Mouse (Mus musculus) heart, embryonic 14.5 days (tissue): ENCODE measurements around the gene Spata32. TPM values are rescaled to one million over a fixed set of nuclear protein-coding genes. Genes with fewer than 3 reads are reported as not detected.

Source experiments
- ATAC-seq: fragments of 200-750 bp; cut with Nextera tagmentation; 2 replicates; pipeline ENCODE4 v1.8.0; 2017; ENCODE audit warnings: low read depth, moderate TSS enrichment; ENCODE audit not compliant: insufficient number of reproducible peaks, insufficient read depth, low FRiP score
- H3K27ac ChIP-seq, 2 experiments: fragments of 200-500 bp in 1 of 2; fragments of 300-500 bp in 1 of 2; sonication (generic) in 1 of 2; replicated peaks in 1 of 2; 2 replicates each; pipeline ENCODE4 v1.5.1; 2012 to 2014; ENCODE audit warnings: low read depth in 2 of 2, low read length in 2 of 2, control low read depth in 1 of 2, mild to moderate bottlenecking in 1 of 2, mixed read lengths in 1 of 2; ENCODE audit not compliant: control insufficient read depth in 1 of 2, insufficient read depth in 1 of 2
- H3K27me3 ChIP-seq: fragments of 300-500 bp; sonication (generic); 2 replicates; pipeline ENCODE4 v1.6.1; 2014; ENCODE audit warnings: mild to moderate bottlenecking, low read length, control low read depth; ENCODE audit not compliant: control insufficient read depth, insufficient read depth
- H3K36me3 ChIP-seq: fragments of 300-500 bp; sonication (generic); 2 replicates; pipeline ENCODE4 v1.6.1; 2014; ENCODE audit warnings: mild to moderate bottlenecking, control low read depth, low read length, mixed read lengths; ENCODE audit not compliant: control insufficient read depth, insufficient read depth
- H3K4me1 ChIP-seq, 2 experiments: fragments of 200-500 bp in 1 of 2; fragments of 300-500 bp in 1 of 2; sonication (generic) in 1 of 2; 2 replicates each; pipeline ENCODE4 v1.6.1; 2012 to 2014; ENCODE audit warnings: low read length in 2 of 2, control low read depth in 1 of 2, mixed read lengths in 1 of 2; ENCODE audit not compliant: control insufficient read depth in 2 of 2, insufficient read depth in 2 of 2
- H3K4me2 ChIP-seq: fragments of 300-500 bp; sonication (generic); 2 replicates; pipeline ENCODE4 v1.6.1; 2014; ENCODE audit warnings: mild to moderate bottlenecking, low read length
- H3K4me3 ChIP-seq, 2 experiments: fragments of 200-500 bp in 1 of 2; fragments of 300-500 bp in 1 of 2; sonication (generic) in 1 of 2; 2 replicates each; pipeline ENCODE4 v1.5.1; 2012 to 2014; ENCODE audit warnings: low read length in 2 of 2, mild to moderate bottlenecking in 2 of 2, control low read depth in 1 of 2, low read depth in 1 of 2, moderate library complexity in 1 of 2; ENCODE audit not compliant: control insufficient read depth in 1 of 2, insufficient read depth in 1 of 2
- H3K9ac ChIP-seq: fragments of 300-500 bp; sonication (generic); 2 replicates; pipeline ENCODE4 v1.6.1; 2014; ENCODE audit warnings: mild to moderate bottlenecking, low read length
- H3K9me3 ChIP-seq: fragments of 300-500 bp; sonication (generic); 2 replicates; pipeline ENCODE4 v1.6.1; 2016; ENCODE audit warnings: low read length, control low read depth; ENCODE audit not compliant: control insufficient read depth
- WGBS: fragments of 180-500 bp; shearing (Covaris S2); extraction: QIAGEN DNeasy Blood & Tissue Kit; methylation state at CpG from one replicate; pipeline ENCODE4 v1.1.7; 2014; 5-methylcytosine and 5-hydroxymethylcytosine counted together
- polyA plus RNA-seq: library from polyadenylated mRNA; unstranded; fragments of >200 nt; fragmentation: Nextera tagmentation; extraction: Ambion mirVana; gene quantifications from 2 replicates; pipeline ENCODE4 v1.2.1, GENCODE M21; 2014

The Spata32 gene
- polyA plus RNA-seq, 1 experiment from 2014 or later: not detected

DNA sequence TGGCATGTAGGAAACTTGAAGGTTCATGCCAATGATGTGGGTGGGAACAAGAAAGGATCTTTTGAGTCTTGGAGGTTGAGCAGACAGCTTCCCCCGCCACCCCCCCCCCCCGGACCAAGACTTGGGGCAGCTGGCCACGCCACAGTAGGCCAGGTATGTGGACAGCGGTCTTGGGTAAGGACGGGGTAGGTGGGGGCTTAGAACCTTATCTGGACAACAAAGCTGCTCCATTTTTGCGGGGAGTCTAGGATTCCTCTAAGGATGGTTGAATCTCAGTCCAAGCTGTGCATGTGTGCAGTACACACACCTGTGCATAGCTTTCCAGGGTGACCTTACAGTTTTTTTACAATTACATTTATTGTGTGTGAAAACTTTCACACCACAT is 277 bp upstream of the Spata32 start:
- peak overlapping the region; percentile 79 for H3K4me2 ChIP-seq
- peaks cover 28% of the 10 kb centered on the region for H3K36me3 ChIP-seq
- WGBS: 28% methylated on average over 6 of the region's 6 CpGs
- ATAC-seq: no peak
- no peaks in the 10 kb centered on the region for H3K9me3 ChIP-seq
- H3K4me3 ChIP-seq: peak overlapping the region; percentile 48 to 65
- peak overlapping the region; percentile 55 for H3K9ac ChIP-seq
- H3K27ac ChIP-seq: no peak overlapping the region
- peaks cover 0 to 8% of the 10 kb centered on the region in 2 experiments; a peak in 1 of 4 replicates for H3K4me1 ChIP-seq
- no peaks in the 10 kb centered on the region for H3K27me3 ChIP-seq

DNA sequence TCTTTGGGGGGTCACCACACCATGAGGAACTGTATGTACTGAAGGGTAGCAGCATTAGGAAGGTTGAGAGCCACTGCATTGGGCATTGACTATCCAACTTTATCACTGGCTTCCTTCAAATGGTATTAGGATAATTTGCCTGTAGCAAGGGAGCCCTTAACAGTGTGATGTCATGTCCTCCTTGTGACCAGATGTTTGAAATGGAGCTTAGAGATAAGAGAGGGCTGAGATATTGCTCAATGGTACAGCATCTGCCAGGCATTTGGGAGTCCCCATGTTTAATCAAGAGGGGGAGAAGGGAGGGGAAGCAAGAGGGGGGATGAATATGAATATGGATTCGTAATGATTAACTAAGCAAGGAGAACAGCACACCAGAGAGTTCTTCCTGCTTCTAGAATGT is 2.9 kb downstream of the Spata32 start:
- H3K9me3 ChIP-seq: no peaks in the 10 kb centered on the region
- H3K27me3 ChIP-seq: no peaks in the 10 kb centered on the region
- 62% methylated on average over 1 of the region's 1 CpGs for WGBS
- H3K4me2 ChIP-seq: no peak overlapping the region
- H3K4me3 ChIP-seq: no peak overlapping the region
- no peak overlapping the region for H3K9ac ChIP-seq
- no peak overlapping the region for H3K27ac ChIP-seq
- no peak for ATAC-seq
- H3K36me3 ChIP-seq: peaks cover 7% of the 10 kb centered on the region
- peaks cover 0 to 8% of the 10 kb centered on the region in 2 experiments; a peak in 1 of 4 replicates for H3K4me1 ChIP-seq

DNA sequence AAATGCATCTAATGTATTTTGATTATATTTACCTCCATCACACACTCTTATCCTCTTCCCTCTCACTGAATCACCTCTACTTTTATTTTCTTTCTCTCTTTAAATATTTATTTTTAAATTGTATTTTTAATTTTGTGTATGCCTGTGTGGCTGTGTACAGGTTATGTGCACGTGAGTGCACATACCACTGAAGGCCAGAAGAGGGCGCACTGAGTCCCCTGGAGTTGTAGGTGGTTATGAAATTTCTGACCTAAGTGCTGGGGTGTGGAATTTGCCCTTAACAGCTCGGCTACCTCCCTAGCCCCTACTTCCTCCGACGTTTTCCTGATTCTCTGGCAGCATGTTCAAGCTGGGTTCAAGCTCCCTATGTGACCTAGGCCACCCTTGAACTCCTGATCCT is 4.5 kb downstream of the Spata32 start:
- no peak overlapping the region for H3K9ac ChIP-seq
- no peak overlapping the region for H3K4me3 ChIP-seq
- H3K4me1 ChIP-seq: peaks cover 0 to 8% of the 10 kb centered on the region in 2 experiments; a peak in 1 of 4 replicates
- no peak overlapping the region for H3K27ac ChIP-seq
- no peaks in the 10 kb centered on the region for H3K27me3 ChIP-seq
- ATAC-seq: no peak
- H3K4me2 ChIP-seq: no peak overlapping the region
- no peaks in the 10 kb centered on the region for H3K9me3 ChIP-seq
- H3K36me3 ChIP-seq: no peaks in the 10 kb centered on the region
- WGBS: 81% methylated on average over 5 of the region's 5 CpGs

DNA sequence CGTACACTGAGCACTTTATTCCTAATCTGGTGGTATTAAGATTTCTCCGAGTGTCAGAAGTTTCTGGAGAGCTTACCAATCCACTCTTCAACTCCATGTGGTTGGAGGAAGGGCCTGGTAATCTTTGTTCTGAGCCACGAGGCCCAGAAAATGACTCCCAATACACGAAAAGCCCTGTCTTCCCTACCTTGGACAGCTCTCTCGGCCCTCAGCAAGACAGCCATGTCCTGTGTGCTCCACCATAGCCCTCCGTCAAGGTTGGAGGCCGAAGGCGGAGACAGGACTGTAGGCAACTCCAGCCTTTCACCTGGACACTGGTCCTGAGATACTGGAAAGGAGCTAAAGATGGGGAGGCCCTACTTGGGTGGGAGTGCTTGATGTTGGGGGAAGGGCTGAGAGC is 7.9 kb downstream of the Spata32 start:
- Histone ChIP-seq H3K27me3 (no peaks in the 10 kb centered on the region), H3K9me3 (no peaks in the 10 kb centered on the region), H3K27ac (no peak overlapping the region), H3K4me1 (no peaks in the 10 kb centered on the region), H3K4me3 (no peak overlapping the region), H3K4me2 (no peak overlapping the region), H3K36me3 (no peaks in the 10 kb centered on the region), H3K9ac (no peak overlapping the region)
- WGBS: 59% methylated on average over 8 of the region's 8 CpGs
- no peak for ATAC-seq

DNA sequence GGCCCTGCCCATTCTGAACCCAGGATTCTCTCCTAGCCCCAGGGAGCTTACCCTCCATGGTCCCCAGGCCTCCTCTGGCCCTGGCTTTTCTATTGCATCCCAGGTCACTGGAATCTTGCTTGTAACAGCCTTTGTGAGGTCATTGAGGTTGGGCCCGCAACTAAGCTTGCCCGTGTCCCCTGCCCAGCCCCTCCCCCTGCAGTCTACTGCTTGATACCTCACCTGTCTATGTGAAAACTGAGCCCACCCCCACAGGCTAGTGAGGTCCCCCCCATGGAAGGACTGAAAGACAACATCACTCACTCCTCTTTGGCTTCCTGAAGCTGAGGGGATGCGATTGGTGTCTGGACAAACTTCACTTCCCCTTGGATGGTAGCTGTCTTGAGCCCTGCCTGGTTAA is 9.8 kb downstream of the Spata32 start, which contains the start of gene 1700023F06Rik:
Gene 1700023F06Rik (minus strand): TSS at position 101 of the 400 bp plus-strand sequence.
- 81% methylated on average over 3 of the region's 3 CpGs for WGBS
- Histone ChIP-seq H3K4me1 (no peaks in the 10 kb centered on the region), H3K4me3 (no peak within 1 kb of the TSS), H3K9ac (no peak within 1 kb of the TSS), H3K27ac (no peak within 1 kb of the TSS), H3K27me3 (no peaks in the 10 kb centered on the region), H3K4me2 (no peak within 1 kb of the TSS), H3K9me3 (no peaks in the 10 kb centered on the region), H3K36me3 (no peaks in the 10 kb centered on the region)
- no peak for ATAC-seq

DNA sequence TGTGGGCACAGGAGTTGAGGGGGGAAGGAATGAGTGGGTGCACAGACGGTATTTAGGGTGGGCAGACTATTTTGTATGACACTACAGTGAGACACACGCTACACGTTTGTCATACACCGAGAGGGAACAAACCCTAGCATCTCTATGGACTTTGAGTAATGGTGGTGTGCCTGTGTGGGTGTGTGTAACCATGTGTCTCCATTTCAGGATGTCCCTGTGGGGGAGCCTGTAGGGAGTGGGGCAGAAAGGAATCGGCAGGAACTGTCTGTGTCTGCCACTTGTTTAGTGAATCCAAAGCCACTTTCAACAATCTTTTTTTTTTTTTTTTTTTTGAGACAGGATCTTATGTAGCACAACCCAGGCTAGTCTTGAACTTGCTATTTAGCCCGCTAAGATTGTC is 12.0 kb downstream of the Spata32 start:
- WGBS: 81% methylated on average over 6 of the region's 6 CpGs

DNA sequence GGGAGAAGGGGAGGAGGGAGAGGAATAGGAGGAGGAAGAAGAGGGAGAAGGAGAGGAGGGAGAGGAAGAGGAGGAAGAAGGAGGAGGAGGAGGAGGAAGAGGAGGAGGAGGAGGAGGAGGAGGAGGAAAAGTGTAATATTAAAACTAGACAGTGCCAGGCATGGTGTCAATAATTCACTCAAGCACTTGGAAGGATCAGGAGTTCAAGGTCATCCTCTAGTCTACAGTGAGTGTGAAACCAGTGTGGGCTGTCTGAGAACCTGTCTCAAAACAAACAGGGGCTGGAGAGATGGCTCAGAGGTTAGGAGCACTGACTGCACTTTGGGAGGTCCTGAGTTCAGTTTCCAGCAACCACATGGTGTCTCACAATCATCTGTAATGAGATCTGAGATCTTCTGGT is 15.9 kb downstream of the Spata32 start:
- Histone ChIP-seq H3K4me1 (peaks cover 8 to 26% of the 10 kb centered on the region in 2 experiments), H3K4me3 (no peak overlapping the region), H3K9ac (no peak overlapping the region), H3K36me3 (no peaks in the 10 kb centered on the region), H3K27ac (no peak overlapping the region), H3K9me3 (no peaks in the 10 kb centered on the region), H3K4me2 (no peak overlapping the region), H3K27me3 (peaks cover 35% of the 10 kb centered on the region)
- no peak for ATAC-seq

More for the DNA sequence above, 12.0 kb downstream of the Spata32 start:
- no peak overlapping the region for H3K9ac ChIP-seq
- no peaks in the 10 kb centered on the region for H3K9me3 ChIP-seq
- H3K4me1 ChIP-seq: peaks cover 4 to 13% of the 10 kb centered on the region in 2 experiments
- no peak overlapping the region for H3K4me2 ChIP-seq
- no peaks in the 10 kb centered on the region for H3K36me3 ChIP-seq
- H3K27me3 ChIP-seq: no peaks in the 10 kb centered on the region
- H3K27ac ChIP-seq: no peak overlapping the region
- ATAC-seq: no peak
- H3K4me3 ChIP-seq: no peak overlapping the region

DNA sequence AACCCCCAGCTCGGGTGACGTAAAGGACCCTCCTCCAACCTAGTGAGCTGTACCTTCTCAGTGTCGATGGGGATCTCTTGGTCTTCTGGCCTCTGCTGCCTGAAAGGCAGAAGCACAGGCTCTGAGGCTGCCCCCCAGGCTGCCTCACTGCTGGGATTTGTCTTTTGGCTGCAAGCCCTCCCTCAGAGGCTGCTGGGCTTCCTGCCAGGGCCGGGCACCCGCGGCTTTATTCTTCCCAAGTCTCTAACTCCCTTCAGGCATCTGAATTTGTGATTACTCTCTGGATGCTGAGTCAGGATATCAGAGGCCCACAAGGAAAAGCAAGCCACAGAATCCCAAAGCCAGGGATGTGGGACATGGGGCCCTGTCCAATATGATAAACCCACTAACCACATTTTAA is 16.6 kb downstream of the Spata32 start:
- Histone ChIP-seq H3K9me3 (no peaks in the 10 kb centered on the region), H3K27ac (no peak overlapping the region), H3K27me3 (peaks cover 42% of the 10 kb centered on the region), H3K9ac (no peak overlapping the region), H3K4me1 (peaks cover 8 to 26% of the 10 kb centered on the region in 2 experiments), H3K4me2 (no peak overlapping the region), H3K4me3 (no peak overlapping the region), H3K36me3 (no peaks in the 10 kb centered on the region)
- 16% methylated on average over 6 of the region's 6 CpGs for WGBS
- ATAC-seq: peak; percentile 59; the same call in 1 of the 2 replicates
